Mouse (Mus musculus): Measurements from ENCODE around the gene Tbcc. TPM values are rescaled to one million over a fixed set of nuclear protein-coding genes. Genes with fewer than 3 reads are reported as not detected.

Tbcc gene
- polyA plus RNA-seq, 1 experiment: 17.2 TPM

DNA sequence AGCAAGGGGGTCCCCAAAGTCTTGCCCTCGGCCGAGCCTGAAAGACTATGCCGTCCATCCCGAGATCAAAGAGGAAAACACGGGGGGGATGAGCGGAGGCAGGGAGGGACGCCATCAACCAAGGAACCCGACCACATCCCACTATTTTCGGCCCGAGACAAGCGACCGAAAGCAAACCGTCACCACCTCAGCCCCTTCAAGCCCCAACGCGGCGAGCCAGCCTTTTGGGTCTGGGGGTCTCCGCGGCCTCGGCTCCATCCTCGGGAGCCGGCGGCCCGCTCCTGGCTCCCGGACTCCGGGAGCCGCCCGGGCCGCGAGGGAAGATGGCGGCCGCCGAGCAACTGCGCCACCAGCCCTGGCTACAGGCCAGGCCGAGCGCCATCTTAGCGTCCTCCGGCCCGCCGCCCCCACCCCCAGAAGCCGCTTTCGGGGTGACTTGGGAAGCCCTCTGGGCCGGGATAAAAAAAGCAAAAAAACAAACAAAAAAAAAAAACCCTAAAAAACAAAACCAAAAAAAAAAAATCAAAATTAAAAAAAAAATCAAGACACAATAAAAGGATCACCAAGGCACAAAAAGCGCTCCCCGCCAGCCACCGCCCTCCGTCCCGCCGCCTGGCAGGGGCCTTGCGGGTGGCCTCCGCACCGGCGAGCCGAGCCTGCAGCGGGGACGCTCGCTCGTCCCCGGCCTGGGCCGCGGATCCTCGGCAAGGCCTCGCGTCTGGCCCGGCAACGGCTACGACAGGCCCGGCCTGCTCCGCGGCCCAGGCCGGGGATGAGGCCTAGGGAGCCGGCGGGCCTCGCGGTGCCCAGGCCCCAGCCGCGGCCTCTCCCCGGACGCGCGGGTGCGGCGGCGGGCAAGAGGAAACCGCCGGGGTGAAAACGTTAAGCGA, 33.8 kb upstream of the Tbcc start:
- Histone ChIP-seq H3K4me1 (ENCODE audit: control insufficient read depth, insufficient read depth, insufficient read length) (peaks cover 21% of the 10 kb centered on the region), H3K27me3 (ENCODE audit: control insufficient read depth, insufficient read depth, low read length) (no peaks in the 10 kb centered on the region), H3K36me3 (ENCODE audit: control insufficient read depth, insufficient read depth, low read length) (no peaks in the 10 kb centered on the region; the same call in 1 of the 2 replicates), H3K27ac (ENCODE audit: insufficient read depth, low read length) (peak overlapping the region; percentile 100), H3K4me3 (ENCODE audit: extremely low read depth, insufficient read depth, insufficient read length) (peak overlapping the region; percentile 95)
- WGBS: under 1% methylated on average over 87 of the region's 87 CpGs
- TF ChIP-seq POLR2A (IDR thresholded peaks at IDR 0.05; ENCODE audit: low read depth, low read length) (peak; percentile 50), CTCF (IDR thresholded peaks at IDR 0.05; ENCODE audit: extremely low read depth, insufficient read depth, insufficient read length, insufficient replicate concordance) (no peak)
- peak; percentile 68 to 74 for DNase-seq (ENCODE audit: low read depth in 1 of 2, low spot score in 2 of 2)

DNA sequence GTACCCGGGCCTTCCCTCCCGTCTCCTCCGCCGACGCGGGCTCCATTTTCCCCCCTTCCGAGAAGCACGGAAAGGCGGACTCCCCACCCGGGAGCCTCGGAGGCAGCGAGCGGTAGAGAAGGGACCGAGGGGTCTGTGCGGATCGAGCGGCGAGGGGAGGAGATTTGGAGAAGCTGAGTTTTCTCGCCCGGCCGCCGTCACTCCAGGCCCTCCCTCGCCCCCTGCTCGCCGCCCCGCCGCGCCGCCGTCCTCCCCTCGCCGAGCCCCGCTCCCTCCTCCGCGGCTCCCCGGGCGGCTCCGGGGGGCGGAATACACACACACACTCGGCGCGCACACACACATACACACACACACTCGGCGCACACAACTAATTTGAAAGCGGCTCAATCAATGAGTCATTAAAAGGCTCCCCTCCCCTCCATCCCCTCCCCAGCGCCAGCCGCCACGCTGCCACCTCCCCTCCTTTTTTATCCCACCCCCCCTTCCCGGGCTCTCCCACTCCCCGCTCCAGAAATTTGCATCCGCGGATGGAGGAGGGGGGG, 33.1 kb upstream of the Tbcc start:
- H3K4me1 ChIP-seq (ENCODE audit: control insufficient read depth, insufficient read depth, insufficient read length): peaks cover 17% of the 10 kb centered on the region
- H3K27me3 ChIP-seq (ENCODE audit: control insufficient read depth, insufficient read depth, low read length): no peaks in the 10 kb centered on the region
- peak in 1 of 2 experiments; percentile 65 for DNase-seq (ENCODE audit: low read depth in 1 of 2, low spot score in 2 of 2)
- 0% methylated on average over 34 of the region's 52 CpGs for WGBS
- H3K27ac ChIP-seq (ENCODE audit: insufficient read depth, low read length): peak overlapping the region; percentile 100
- TF ChIP-seq CTCF (IDR thresholded peaks at IDR 0.05; ENCODE audit: extremely low read depth, insufficient read depth, insufficient read length, insufficient replicate concordance) (no peak), POLR2A (IDR thresholded peaks at IDR 0.05; ENCODE audit: low read depth, low read length) (peak; percentile 26)
- no peaks in the 10 kb centered on the region; the same call in 1 of the 2 replicates for H3K36me3 ChIP-seq (ENCODE audit: control insufficient read depth, insufficient read depth, low read length)
- H3K4me3 ChIP-seq (ENCODE audit: extremely low read depth, insufficient read depth, insufficient read length): peak overlapping the region; percentile 95

DNA sequence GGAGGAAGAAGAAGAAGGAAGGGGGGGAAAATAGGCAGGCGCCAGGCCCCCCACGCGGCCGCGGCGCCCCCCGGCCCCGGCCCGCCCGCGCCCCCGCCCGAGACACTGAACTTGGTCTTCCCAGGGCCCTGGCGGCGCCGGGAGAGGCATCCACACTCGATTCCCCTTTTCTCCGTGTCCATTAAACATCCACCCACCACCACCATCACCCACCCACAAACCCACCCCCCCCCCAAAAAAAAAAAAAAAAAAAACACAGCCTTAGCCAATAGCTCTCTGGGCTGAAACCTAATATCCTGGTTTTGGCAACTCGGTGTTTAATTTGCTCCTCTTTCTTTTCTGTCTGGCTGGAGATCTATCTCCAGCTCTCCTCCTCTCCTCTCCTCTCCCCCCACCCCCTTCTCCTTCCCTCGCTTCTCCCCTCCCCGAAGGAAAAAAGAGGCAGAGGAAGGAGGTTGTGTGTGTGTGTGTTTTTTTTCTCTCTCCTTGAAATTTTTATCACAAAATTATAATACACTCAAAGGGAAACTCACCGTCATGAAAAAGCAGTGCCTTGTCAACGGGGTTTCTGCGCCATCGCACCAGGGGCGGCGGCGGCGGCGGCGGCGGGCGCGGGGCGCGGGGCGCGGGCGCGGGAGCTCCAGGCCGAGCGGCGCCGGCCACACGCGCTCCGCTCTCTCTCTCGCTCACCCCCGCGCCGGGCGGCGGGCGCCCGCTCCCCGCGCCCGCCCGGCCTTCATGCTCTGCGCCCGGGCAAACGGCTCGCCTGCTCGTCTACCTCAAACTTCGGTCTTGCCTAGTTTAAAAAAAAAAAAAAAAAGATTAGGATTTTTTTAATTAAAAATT, 32.4 kb upstream of the Tbcc start, which contains the start of gene Bicral:
Gene Bicral (minus strand): TSS at position 580 of the 846 bp plus-strand sequence.
- Histone ChIP-seq H3K4me1 (ENCODE audit: control insufficient read depth, insufficient read depth, insufficient read length) (peaks cover 12% of the 10 kb centered on the region), H3K4me3 (ENCODE audit: extremely low read depth, insufficient read depth, insufficient read length) (peak within 1 kb of the TSS; percentile 95), H3K27me3 (ENCODE audit: control insufficient read depth, insufficient read depth, low read length) (no peaks in the 10 kb centered on the region), H3K27ac (ENCODE audit: insufficient read depth, low read length) (peak within 1 kb of the TSS; percentile 100), H3K36me3 (ENCODE audit: control insufficient read depth, insufficient read depth, low read length) (no peaks in the 10 kb centered on the region; the same call in 1 of the 2 replicates)
- TF ChIP-seq CTCF (IDR thresholded peaks at IDR 0.05; ENCODE audit: extremely low read depth, insufficient read depth, insufficient read length, insufficient replicate concordance) (no peak), POLR2A (IDR thresholded peaks at IDR 0.05; ENCODE audit: low read depth, low read length) (no peak; the same call in 1 of the 2 replicates)
- peak in 1 of 2 experiments; percentile 70 for DNase-seq (ENCODE audit: low read depth in 1 of 2, low spot score in 2 of 2)
- WGBS: 1% methylated on average over 62 of the region's 65 CpGs

DNA sequence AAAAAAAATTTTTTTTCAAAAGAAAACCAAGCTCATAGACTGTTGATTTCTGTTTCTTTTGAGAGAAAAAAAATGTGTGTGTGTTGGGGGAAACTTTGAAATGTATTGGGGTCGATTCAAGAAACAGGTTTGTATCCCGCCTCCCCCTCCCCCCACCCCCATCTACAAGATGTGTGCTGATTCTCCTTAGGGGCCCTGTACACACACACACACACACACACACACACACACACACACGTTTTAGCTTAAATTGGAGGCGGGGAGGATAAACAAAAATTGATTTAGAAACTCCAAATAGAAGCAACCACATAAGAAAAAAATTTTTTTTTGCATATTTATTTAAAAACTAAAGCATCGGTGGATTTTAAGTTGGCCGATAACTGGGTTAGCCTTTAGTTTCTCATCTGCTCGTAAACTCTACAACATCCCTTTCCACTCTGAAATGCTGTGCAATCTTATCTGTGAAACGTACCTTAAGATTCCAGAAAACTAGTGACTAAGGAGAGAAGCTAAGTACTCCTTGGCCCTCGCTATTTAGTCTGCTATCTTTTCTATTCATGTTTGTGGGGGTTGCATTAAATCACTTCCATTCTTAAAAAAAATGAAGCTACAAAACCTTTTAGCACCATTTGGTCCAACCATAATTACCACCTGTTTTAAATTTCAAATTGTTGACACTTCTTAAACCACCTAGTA, 31.6 kb upstream of the Tbcc start:
- no peak overlapping the region for H3K27ac ChIP-seq (ENCODE audit: insufficient read depth, low read length)
- H3K36me3 ChIP-seq (ENCODE audit: control insufficient read depth, insufficient read depth, low read length): no peaks in the 10 kb centered on the region; the same call in 1 of the 2 replicates
- H3K27me3 ChIP-seq (ENCODE audit: control insufficient read depth, insufficient read depth, low read length): no peaks in the 10 kb centered on the region
- H3K4me1 ChIP-seq (ENCODE audit: control insufficient read depth, insufficient read depth, insufficient read length): peaks cover 10% of the 10 kb centered on the region
- DNase-seq (ENCODE audit: low read depth in 1 of 2, low spot score in 2 of 2): no peak
- WGBS: 36% methylated on average over 9 of the region's 9 CpGs
- H3K4me3 ChIP-seq (ENCODE audit: extremely low read depth, insufficient read depth, insufficient read length): peak overlapping the region; percentile 95; the same call in 1 of the 2 replicates
- no peak for TF ChIP-seq POLR2A (IDR thresholded peaks at IDR 0.05; ENCODE audit: low read depth, low read length)
- TF ChIP-seq CTCF (IDR thresholded peaks at IDR 0.05; ENCODE audit: extremely low read depth, insufficient read depth, insufficient read length, insufficient replicate concordance): no peak

DNA sequence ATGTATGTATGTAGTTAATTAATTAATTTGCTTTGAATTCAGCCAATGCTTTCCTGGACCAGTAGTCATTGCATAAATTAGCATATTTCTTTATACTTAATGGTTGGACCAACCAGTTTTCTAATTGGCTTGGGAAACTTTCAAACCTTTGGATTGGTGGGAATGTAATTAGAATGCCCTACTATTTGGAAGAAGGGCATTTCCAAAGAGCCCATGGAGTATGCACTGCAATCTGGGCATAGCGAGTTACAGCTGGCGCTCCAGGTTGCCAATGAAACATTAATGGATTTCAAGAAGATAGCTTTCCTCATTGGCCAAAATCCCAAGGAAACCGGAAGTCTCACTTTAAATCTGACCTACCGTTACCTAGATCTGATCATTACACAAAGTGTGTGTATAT, 30.4 kb upstream of the Tbcc start:
- Histone ChIP-seq H3K4me1 (ENCODE audit: control insufficient read depth, insufficient read depth, insufficient read length) (peaks cover 4% of the 10 kb centered on the region), H3K27ac (ENCODE audit: insufficient read depth, low read length) (no peak overlapping the region), H3K36me3 (ENCODE audit: control insufficient read depth, insufficient read depth, low read length) (no peaks in the 10 kb centered on the region), H3K4me3 (ENCODE audit: extremely low read depth, insufficient read depth, insufficient read length) (no peak overlapping the region), H3K27me3 (ENCODE audit: control insufficient read depth, insufficient read depth, low read length) (no peaks in the 10 kb centered on the region)
- TF ChIP-seq POLR2A (IDR thresholded peaks at IDR 0.05; ENCODE audit: low read depth, low read length) (no peak), CTCF (IDR thresholded peaks at IDR 0.05; ENCODE audit: extremely low read depth, insufficient read depth, insufficient read length, insufficient replicate concordance) (no peak)
- 95% methylated on average over 4 of the region's 4 CpGs for WGBS
- no peak for DNase-seq (ENCODE audit: low read depth in 1 of 2, low spot score in 2 of 2)
